Mouse (Mus musculus) embryonic facial prominence, embryonic 11.5 days (tissue): ENCODE results near the gene Nup107. TPM values are rescaled to one million over a fixed set of nuclear protein-coding genes. Genes with fewer than 3 reads are reported as not detected.

Source experiments
- ATAC-seq: fragments of 200-750 bp; cut with Nextera tagmentation; replicated peaks from 2 replicates; pipeline ENCODE4 v1.8.0; 2017; ENCODE audit warnings: low read depth; ENCODE audit not compliant: insufficient number of reproducible peaks, low FRiP score, low TSS enrichment
- DNase-seq: peaks from one replicate; pipeline ENCODE4 v3.0.0-alpha.2; 2015; ENCODE audit warnings: low spot score
- H3K27ac ChIP-seq: fragments of 300-500 bp; sonication (generic); replicated peaks from 2 replicates; pipeline ENCODE4 v1.5.1; 2014; ENCODE audit warnings: mild to moderate bottlenecking, low read depth, low read length, control low read depth
- H3K27me3 ChIP-seq: fragments of 300-500 bp; sonication (generic); 2 replicates; pipeline ENCODE4 v1.6.1; 2014; ENCODE audit warnings: mild to moderate bottlenecking, low read length, moderate library complexity, mixed read lengths; ENCODE audit not compliant: control insufficient read depth, insufficient read depth
- H3K36me3 ChIP-seq: fragments of 300-500 bp; sonication (generic); replicated peaks from 2 replicates; pipeline ENCODE4 v1.6.1; 2014; ENCODE audit warnings: low read depth, mild to moderate bottlenecking, low read length, moderate library complexity, mixed read lengths; ENCODE audit not compliant: control insufficient read depth, insufficient read depth
- H3K4me1 ChIP-seq: fragments of 300-500 bp; sonication (generic); 2 replicates; pipeline ENCODE4 v1.6.1; 2014; ENCODE audit warnings: low read length, mixed read lengths; ENCODE audit not compliant: control insufficient read depth, insufficient read depth
- H3K4me2 ChIP-seq: fragments of 300-500 bp; sonication (generic); 2 replicates; pipeline ENCODE4 v1.6.1; 2014; ENCODE audit warnings: low read depth, mild to moderate bottlenecking, control low read depth, low read length, moderate library complexity
- H3K4me3 ChIP-seq: fragments of 300-500 bp; sonication (generic); 2 replicates; pipeline ENCODE4 v1.5.1; 2014; ENCODE audit warnings: low read depth, low read length, control low read depth
- H3K9ac ChIP-seq: fragments of 300-500 bp; sonication (generic); replicated peaks from 2 replicates; pipeline ENCODE4 v1.6.1; 2014; ENCODE audit warnings: mild to moderate bottlenecking, control low read depth, low read length
- H3K9me3 ChIP-seq: fragments of 300-500 bp; sonication (generic); replicated peaks from 2 replicates; pipeline ENCODE4 v1.6.1; 2016; ENCODE audit warnings: mild to moderate bottlenecking, low read length, inconsistent platforms, mixed read lengths; ENCODE audit not compliant: control insufficient read depth
- WGBS: fragments of 180-500 bp; shearing (Covaris S2); extraction: QIAGEN DNeasy Blood & Tissue Kit; methylation state at CpG from one replicate; pipeline ENCODE4 v1.1.7; 2014; 5-methylcytosine and 5-hydroxymethylcytosine counted together
- polyA plus RNA-seq: library from polyadenylated mRNA; unstranded; fragments of >200 nt; fragmentation: Nextera tagmentation; extraction: Ambion mirVana; gene quantifications from 2 replicates; pipeline ENCODE4 v1.2.1, GENCODE M21; 2014

Gene Nup107
- polyA plus RNA-seq, 1 experiment from 2014 or later: 122 TPM

- Histone ChIP-seq H3K4me1 (no peaks in the 10 kb centered on the region), H3K36me3 (no peaks in the 10 kb centered on the region; the same call in 1 of the 2 replicates), H3K27ac (peak overlapping the region; percentile 97), H3K4me2 (peak overlapping the region; percentile 73), H3K4me3 (peak overlapping the region; percentile 81), H3K9me3 (no peaks in the 10 kb centered on the region), H3K9ac (peak overlapping the region; percentile 98), H3K27me3 (no peaks in the 10 kb centered on the region)
- ATAC-seq (peak; percentile 88), DNase-seq (peak; percentile 87)
- WGBS: 0% methylated on average over 60 of the region's 71 CpGs
Measured at GRCm38 (mm10) chr10:117709930-117710603, 82.4 kb downstream of the Nup107 start.

GRCm38 (mm10) chr10:117709326-117709830 is 83.1 kb downstream of the Nup107 start:
- Histone ChIP-seq H3K9ac (peak overlapping the region; percentile 98), H3K4me2 (peak overlapping the region; percentile 73), H3K9me3 (no peaks in the 10 kb centered on the region), H3K4me1 (no peaks in the 10 kb centered on the region), H3K4me3 (peak overlapping the region; percentile 81), H3K27ac (no peak overlapping the region), H3K27me3 (no peaks in the 10 kb centered on the region), H3K36me3 (no peaks in the 10 kb centered on the region; the same call in 1 of the 2 replicates)
- WGBS: 53% methylated on average over 12 of the region's 12 CpGs
- no peak for ATAC-seq
- no peak for DNase-seq

GRCm38 (mm10) chr10:117708856-117709255 is 83.6 kb downstream of the Nup107 start:
- Histone ChIP-seq H3K36me3 (no peaks in the 10 kb centered on the region; the same call in 1 of the 2 replicates), H3K27ac (no peak overlapping the region), H3K9me3 (no peaks in the 10 kb centered on the region), H3K27me3 (no peaks in the 10 kb centered on the region), H3K9ac (no peak overlapping the region), H3K4me2 (no peak overlapping the region; the same call in 1 of the 2 replicates), H3K4me3 (peak overlapping the region; percentile 81; the same call in 1 of the 2 replicates), H3K4me1 (no peaks in the 10 kb centered on the region)
- WGBS: 90% methylated on average over 9 of the region's 9 CpGs
- ATAC-seq (no peak), DNase-seq (no peak)

DNA sequence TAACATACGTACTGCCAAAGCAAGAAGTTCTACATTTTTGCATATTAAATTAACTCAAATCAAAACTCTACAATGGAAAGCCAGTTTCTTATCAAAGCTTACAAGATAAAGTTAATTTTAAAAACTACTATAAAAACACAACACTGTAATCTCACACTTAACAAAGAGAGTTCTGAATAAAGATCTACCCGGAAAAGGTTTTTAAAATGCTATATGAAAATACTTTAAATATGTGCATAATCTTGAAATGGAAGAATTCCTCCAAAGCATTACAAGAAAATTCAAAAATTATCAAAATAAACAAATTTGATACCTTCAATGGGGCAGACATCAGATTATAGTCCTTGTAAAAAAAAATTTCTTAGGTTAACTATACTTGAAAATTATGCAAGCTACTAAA is 84.1 kb downstream of the Nup107 start:
- no peaks in the 10 kb centered on the region for H3K4me1 ChIP-seq
- H3K27ac ChIP-seq: no peak overlapping the region
- ATAC-seq (no peak), DNase-seq (no peak)
- H3K27me3 ChIP-seq: no peaks in the 10 kb centered on the region
- H3K4me2 ChIP-seq: no peak overlapping the region
- no peaks in the 10 kb centered on the region for H3K9me3 ChIP-seq
- H3K9ac ChIP-seq: no peak overlapping the region
- WGBS: 98% methylated on average over 2 of the region's 2 CpGs
- no peaks in the 10 kb centered on the region; the same call in 1 of the 2 replicates for H3K36me3 ChIP-seq
- no peak overlapping the region for H3K4me3 ChIP-seq

GRCm38 (mm10) chr10:117707114-117707838 is 85.2 kb downstream of the Nup107 start:
- H3K36me3 ChIP-seq: no peaks in the 10 kb centered on the region; the same call in 1 of the 2 replicates
- no peaks in the 10 kb centered on the region for H3K9me3 ChIP-seq
- no peak overlapping the region for H3K9ac ChIP-seq
- H3K4me1 ChIP-seq: no peaks in the 10 kb centered on the region
- H3K27ac ChIP-seq: no peak overlapping the region
- no peak for ATAC-seq
- H3K4me3 ChIP-seq: no peak overlapping the region
- H3K27me3 ChIP-seq: no peaks in the 10 kb centered on the region
- no peak overlapping the region for H3K4me2 ChIP-seq
- DNase-seq: no peak
- 88% methylated on average over 2 of the region's 2 CpGs for WGBS

DNA sequence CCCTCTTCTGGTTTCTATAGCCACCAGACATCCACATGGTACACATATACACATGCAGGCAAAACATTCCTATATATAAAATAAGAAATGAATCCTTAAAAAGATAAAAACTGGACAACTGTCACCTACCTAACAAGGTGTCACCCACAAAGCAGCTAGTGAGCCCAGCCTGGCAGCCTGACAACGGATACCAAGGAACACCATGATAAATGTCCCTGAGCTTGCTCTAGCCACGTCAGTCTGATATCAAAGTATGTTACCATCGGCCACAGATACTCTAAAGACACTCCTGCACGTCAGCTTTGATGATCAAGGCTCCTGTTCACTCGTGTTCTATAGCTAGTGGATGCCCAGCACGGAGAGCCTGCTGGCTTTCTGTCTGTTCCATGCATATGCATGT is 86.1 kb downstream of the Nup107 start:
- Histone ChIP-seq H3K4me1 (no peaks in the 10 kb centered on the region), H3K27ac (no peak overlapping the region), H3K4me3 (no peak overlapping the region), H3K9ac (no peak overlapping the region), H3K27me3 (no peaks in the 10 kb centered on the region), H3K9me3 (no peaks in the 10 kb centered on the region), H3K4me2 (no peak overlapping the region), H3K36me3 (peaks cover 6% of the 10 kb centered on the region)
- 90% methylated on average over 6 of the region's 6 CpGs for WGBS
- ATAC-seq (no peak), DNase-seq (no peak)

- Histone ChIP-seq H3K27ac (no peak overlapping the region), H3K9ac (no peak overlapping the region), H3K4me1 (no peaks in the 10 kb centered on the region), H3K4me2 (no peak overlapping the region), H3K4me3 (no peak overlapping the region), H3K27me3 (no peaks in the 10 kb centered on the region), H3K36me3 (peaks cover 6% of the 10 kb centered on the region), H3K9me3 (no peaks in the 10 kb centered on the region)
- ATAC-seq (no peak), DNase-seq (no peak)
Measured at GRCm38 (mm10) chr10:117705806-117706205, 86.7 kb downstream of the Nup107 start.

- no peaks in the 10 kb centered on the region for H3K9me3 ChIP-seq
- 96% methylated on average over 6 of the region's 6 CpGs for WGBS
- DNase-seq (no peak), ATAC-seq (no peak)
- peaks cover 6% of the 10 kb centered on the region for H3K36me3 ChIP-seq
- no peak overlapping the region for H3K4me2 ChIP-seq
- no peak overlapping the region for H3K27ac ChIP-seq
- no peaks in the 10 kb centered on the region for H3K27me3 ChIP-seq
- no peaks in the 10 kb centered on the region for H3K4me1 ChIP-seq
- no peak overlapping the region for H3K4me3 ChIP-seq
- no peak overlapping the region for H3K9ac ChIP-seq
Measured at GRCm38 (mm10) chr10:117704964-117705335, 87.6 kb downstream of the Nup107 start.
